ENCODE assay signal across 9 mouse cellular contexts in genomic region chr7:139218641-139219415, GRCm38 (mm10). TPM values are rescaled to one million over a fixed set of nuclear protein-coding genes. Genes with fewer than 3 reads are reported as not detected.
DNase-seq lines count a peak whose midpoint lies in the region; ATAC-seq and TF ChIP-seq lines count a peak whose summit lies in the region.
"Had no signal": no experiment of that assay in that cellular context is flagged by ENCODE, and none has a peak within 500 bp of the region (broad histone marks: within the 10 kb centered on the region; RNA-seq: fewer than 3 reads in every experiment).

No protein-coding gene starts in this region.

- 0 out of 2 replicates have a peak, but pooled peaks cover under 1% of the 10 kb centered on the region for H3K4me1 ChIP-seq in intestine, embryonic 14.5 days (replicated peaks; ENCODE audit: control insufficient read depth, insufficient read depth, low read length)
- H3K4me1 ChIP-seq in intestine, postnatal 0 days (replicated peaks; ENCODE audit: control insufficient read depth, insufficient read depth, low read length) = no peaks in the 10 kb centered on the region
- peaks cover 19% of the 10 kb centered on the region for H3K4me1 ChIP-seq in brown adipose tissue, adult 24 weeks (ENCODE audit: control insufficient read depth, insufficient read depth, insufficient read length, low read length)
- peaks cover 10% of the 10 kb centered on the region; the same call in 1 of the 2 replicates for H3K4me1 ChIP-seq in intestine, embryonic 16.5 days (ENCODE audit: control insufficient read depth, insufficient read depth, low read length)
- H3K4me1 ChIP-seq in forebrain, embryonic 13.5 days = peaks cover under 1% of the 10 kb centered on the region
- 0 out of 2 replicates have a peak, but pooled peaks cover 3% of the 10 kb centered on the region for H3K4me1 ChIP-seq in midbrain, embryonic 11.5 days (ENCODE audit: control insufficient read depth, insufficient read depth, low read length)
- H3K4me1 ChIP-seq: neural tube, embryonic 12.5 days had no signal

- 58% methylated on average over 6 of the region's 6 CpGs for WGBS in intestine, embryonic 14.5 days
- WGBS in intestine, postnatal 0 days = 64% methylated on average over 6 of the region's 6 CpGs
- WGBS in intestine, embryonic 16.5 days = 58% methylated on average over 6 of the region's 6 CpGs
- WGBS in forebrain, embryonic 13.5 days = 76% methylated on average over 6 of the region's 6 CpGs
- WGBS in midbrain, embryonic 11.5 days = 86% methylated on average over 6 of the region's 6 CpGs

- 0 out of 2 replicates have a peak overlapping the region, but pooled peaks have one; percentile 12 for H3K27ac ChIP-seq in intestine, embryonic 14.5 days (ENCODE audit: low read depth)
- H3K27ac ChIP-seq in intestine, postnatal 0 days (ENCODE audit: low read depth, low read length) = no peak overlapping the region
- peak overlapping the region; percentile 80 for H3K27ac ChIP-seq in brown adipose tissue, adult 24 weeks (replicated peaks; ENCODE audit: low read depth, low read length)
- H3K27ac ChIP-seq in intestine, embryonic 16.5 days (ENCODE audit: low read length) = peak overlapping the region; percentile 37; the same call in 1 of the 2 replicates
- no peak overlapping the region for H3K27ac ChIP-seq in forebrain, embryonic 13.5 days
- no peak overlapping the region for H3K27ac ChIP-seq in midbrain, embryonic 11.5 days (ENCODE audit: low read depth, low read length)
- H3K27ac ChIP-seq: neural tube, embryonic 12.5 days had no signal

- no peak for TF ChIP-seq CTCF in intestine, postnatal 0 days (IDR thresholded peaks at IDR 0.05; ENCODE audit: low read depth)

- no peak overlapping the region for H3K4me3 ChIP-seq in intestine, embryonic 14.5 days (ENCODE audit: low read depth, low read length)
- H3K4me3 ChIP-seq in intestine, postnatal 0 days (ENCODE audit: low read depth, low read length) = no peak overlapping the region
- no peak overlapping the region for H3K4me3 ChIP-seq in brown adipose tissue, adult 24 weeks (ENCODE audit: insufficient read depth, low read depth, low read length)
- no peak overlapping the region for H3K4me3 ChIP-seq in intestine, embryonic 16.5 days (ENCODE audit: low read length)
- no peak overlapping the region for H3K4me3 ChIP-seq in forebrain, embryonic 13.5 days
- H3K4me3 ChIP-seq in midbrain, embryonic 11.5 days (ENCODE audit: low read depth, low read length) = no peak overlapping the region
- H3K4me3 ChIP-seq: neural tube, embryonic 12.5 days had no signal

- H3K9ac ChIP-seq in intestine, embryonic 14.5 days (ENCODE audit: low read length) = no peak overlapping the region
- no peak overlapping the region for H3K9ac ChIP-seq in intestine, postnatal 0 days (ENCODE audit: low read depth, low read length)
- H3K9ac ChIP-seq in intestine, embryonic 16.5 days (ENCODE audit: low read depth, low read length) = no peak overlapping the region
- H3K9ac ChIP-seq in forebrain, embryonic 13.5 days = no peak overlapping the region
- H3K9ac ChIP-seq in midbrain, embryonic 11.5 days (ENCODE audit: low read length) = no peak overlapping the region
- H3K9ac ChIP-seq: neural tube, embryonic 12.5 days had no signal

- H3K36me3 ChIP-seq in intestine, embryonic 14.5 days (ENCODE audit: control insufficient read depth, insufficient read depth, low read length) = no peaks in the 10 kb centered on the region
- H3K36me3 ChIP-seq in intestine, postnatal 0 days (ENCODE audit: control insufficient read depth, insufficient read depth) = no peaks in the 10 kb centered on the region
- H3K36me3 ChIP-seq in intestine, embryonic 16.5 days (ENCODE audit: control insufficient read depth, insufficient read depth, low read length) = no peaks in the 10 kb centered on the region
- no peaks in the 10 kb centered on the region for H3K36me3 ChIP-seq in forebrain, embryonic 13.5 days (ENCODE audit: poor library complexity, severe bottlenecking)
- H3K36me3 ChIP-seq in midbrain, embryonic 11.5 days (ENCODE audit: control insufficient read depth, insufficient read depth, low read length) = no peaks in the 10 kb centered on the region
- H3K36me3 ChIP-seq: neural tube, embryonic 12.5 days had no signal

- DNase-seq in intestine, embryonic 14.5 days (ENCODE audit: low spot score) = peak; percentile 49
- DNase-seq in 3T3-L1 (ENCODE audit: low read depth, low spot score) = peak; percentile 46
- no peak for DNase-seq in neural tube, embryonic 10.5 days (ENCODE audit: extremely low spot score, low spot score)
- DNase-seq in midbrain, embryonic 11.5 days (ENCODE audit: low spot score, missing footprints) = no peak

- H3K4me2 ChIP-seq in intestine, embryonic 14.5 days (ENCODE audit: low read length) = no peak overlapping the region
- H3K4me2 ChIP-seq in intestine, postnatal 0 days (replicated peaks; ENCODE audit: low read depth) = no peak overlapping the region
- no peak overlapping the region for H3K4me2 ChIP-seq in intestine, embryonic 16.5 days (ENCODE audit: low read depth, low read length)
- H3K4me2 ChIP-seq in forebrain, embryonic 13.5 days = no peak overlapping the region
- H3K4me2 ChIP-seq in midbrain, embryonic 11.5 days = no peak overlapping the region
- H3K4me2 ChIP-seq: neural tube, embryonic 12.5 days had no signal

- no peaks in the 10 kb centered on the region for H3K9me3 ChIP-seq in intestine, embryonic 14.5 days (ENCODE audit: control insufficient read depth, low read length)
- no peaks in the 10 kb centered on the region for H3K9me3 ChIP-seq in intestine, postnatal 0 days (ENCODE audit: control insufficient read depth)
- H3K9me3 ChIP-seq in intestine, embryonic 16.5 days (ENCODE audit: control insufficient read depth, low read length) = no peaks in the 10 kb centered on the region
- H3K9me3 ChIP-seq in forebrain, embryonic 13.5 days (replicated peaks) = no peaks in the 10 kb centered on the region
- H3K9me3 ChIP-seq in midbrain, embryonic 11.5 days (ENCODE audit: control insufficient read depth, low read length) = no peaks in the 10 kb centered on the region
- H3K9me3 ChIP-seq: neural tube, embryonic 12.5 days had no signal

- no peaks in the 10 kb centered on the region for H3K27me3 ChIP-seq in intestine, embryonic 14.5 days (replicated peaks; ENCODE audit: control insufficient read depth, insufficient read depth, low read length)
- H3K27me3 ChIP-seq in intestine, postnatal 0 days (replicated peaks; ENCODE audit: control insufficient read depth, insufficient read depth, low read length) = no peaks in the 10 kb centered on the region
- H3K27me3 ChIP-seq in intestine, embryonic 16.5 days (replicated peaks; ENCODE audit: control insufficient read depth, insufficient read depth, low read length) = no peaks in the 10 kb centered on the region
- H3K27me3 ChIP-seq in forebrain, embryonic 13.5 days = no peaks in the 10 kb centered on the region
- H3K27me3 ChIP-seq in midbrain, embryonic 11.5 days (ENCODE audit: control insufficient read depth, insufficient read depth, low read length) = no peaks in the 10 kb centered on the region
- H3K27me3 ChIP-seq: neural tube, embryonic 12.5 days had no signal

- ATAC-seq in intestine, embryonic 14.5 days (replicated peaks; ENCODE audit: low FRiP score, low TSS enrichment, low read depth) = no peak
- ATAC-seq in intestine, postnatal 0 days = no peak
- no peak for ATAC-seq in intestine, embryonic 16.5 days
- ATAC-seq in forebrain, embryonic 13.5 days = no peak
- ATAC-seq in midbrain, embryonic 11.5 days (ENCODE audit: low FRiP score) = no peak

RNA-seq across cellular contexts. Expression of gene Stk32c, which starts 5.7 kb away (rescaled TPM):
- 0.12 and 0.15 TPM in 2 replicates for polyA plus RNA-seq in intestine, embryonic 14.5 days (2014; fragmentation: Nextera tagmentation; extraction: Ambion mirVana)
- polyA plus RNA-seq in intestine, postnatal 0 days (2015; fragmentation: Nextera tagmentation; extraction: Ambion mirVana) = 0.07 and 0.10 TPM in 2 replicates
- polyA plus RNA-seq in brown adipose tissue, adult 24 weeks (2012; ENCODE audit: insufficient read depth, insufficient read length, missing spikeins) = not detected in 2 replicates
- polyA plus RNA-seq in intestine, embryonic 16.5 days (2015; fragmentation: Nextera tagmentation; extraction: Ambion mirVana) = 0.10 and 0.15 TPM in 2 replicates
- polyA plus RNA-seq in forebrain, embryonic 13.5 days (2015; fragmentation: Nextera tagmentation; extraction: Ambion mirVana) = 0.50 and 0.89 TPM in 2 replicates
- polyA plus RNA-seq in midbrain, embryonic 11.5 days (2014; fragmentation: Nextera tagmentation; extraction: Ambion mirVana) = 0.33 and 0.63 TPM in 2 replicates

RNA-seq across cellular contexts. Expression of gene Lrrc27, which starts 6.0 kb away (rescaled TPM):
- polyA plus RNA-seq in intestine, embryonic 14.5 days (2014; fragmentation: Nextera tagmentation; extraction: Ambion mirVana) = 4.7 and 4.9 TPM in 2 replicates
- 2.0 and 2.5 TPM in 2 replicates for polyA plus RNA-seq in intestine, postnatal 0 days (2015; fragmentation: Nextera tagmentation; extraction: Ambion mirVana)
- 8.5 and 27.2 TPM in 2 replicates for polyA plus RNA-seq in brown adipose tissue, adult 24 weeks (2012; ENCODE audit: insufficient read depth, insufficient read length, missing spikeins)
- polyA plus RNA-seq in intestine, embryonic 16.5 days (2015; fragmentation: Nextera tagmentation; extraction: Ambion mirVana) = 4.0 and 4.4 TPM in 2 replicates
- polyA plus RNA-seq in forebrain, embryonic 13.5 days (2015; fragmentation: Nextera tagmentation; extraction: Ambion mirVana) = 3.6 and 3.7 TPM in 2 replicates
- polyA plus RNA-seq in midbrain, embryonic 11.5 days (2014; fragmentation: Nextera tagmentation; extraction: Ambion mirVana) = 6.8 and 9.8 TPM in 2 replicates

RNA-seq across cellular contexts. Expression of gene Pwwp2b, which starts 29.5 kb away (rescaled TPM):
- 15.9 and 17.3 TPM in 2 replicates for polyA plus RNA-seq in intestine, embryonic 14.5 days (2014; fragmentation: Nextera tagmentation; extraction: Ambion mirVana)
- polyA plus RNA-seq in intestine, postnatal 0 days (2015; fragmentation: Nextera tagmentation; extraction: Ambion mirVana) = 12.9 and 16.6 TPM in 2 replicates
- 4.5 and 9.4 TPM in 2 replicates for polyA plus RNA-seq in brown adipose tissue, adult 24 weeks (2012; ENCODE audit: insufficient read depth, insufficient read length, missing spikeins)
- 24.3 and 26.1 TPM in 2 replicates for polyA plus RNA-seq in intestine, embryonic 16.5 days (2015; fragmentation: Nextera tagmentation; extraction: Ambion mirVana)
- polyA plus RNA-seq in forebrain, embryonic 13.5 days (2015; fragmentation: Nextera tagmentation; extraction: Ambion mirVana) = 4.5 and 4.7 TPM in 2 replicates
- 2.6 and 3.3 TPM in 2 replicates for polyA plus RNA-seq in midbrain, embryonic 11.5 days (2014; fragmentation: Nextera tagmentation; extraction: Ambion mirVana)

Comparison
In these comparisons a context has a peak if more than half of its experiments do, and no peak if none do; other contexts are left out.
1. H3K27ac ChIP-seq: peak in intestine, embryonic 14.5 days (single experiment), brown adipose tissue, adult 24 weeks (single experiment) and intestine, embryonic 16.5 days (single experiment); none in intestine, postnatal 0 days (single experiment), forebrain, embryonic 13.5 days (single experiment) and midbrain, embryonic 11.5 days (single experiment).
2. DNase-seq: peak in intestine, embryonic 14.5 days (single experiment) and 3T3-L1 (single experiment); none in neural tube, embryonic 10.5 days (single experiment) and midbrain, embryonic 11.5 days (single experiment).